Mouse (Mus musculus): ENCODE measurements around the gene Fry.

Gene Fry

GRCm38 (mm10) chr5:150173869-150174268 lies 55.4 kb downstream of the Fry start:
- no peak for DNase-seq (ENCODE audit: low spot score)

- no peak for DNase-seq (ENCODE audit: low spot score)
Measured at GRCm38 (mm10) chr5:150174950-150175349, 56.5 kb downstream of the Fry start.

DNA sequence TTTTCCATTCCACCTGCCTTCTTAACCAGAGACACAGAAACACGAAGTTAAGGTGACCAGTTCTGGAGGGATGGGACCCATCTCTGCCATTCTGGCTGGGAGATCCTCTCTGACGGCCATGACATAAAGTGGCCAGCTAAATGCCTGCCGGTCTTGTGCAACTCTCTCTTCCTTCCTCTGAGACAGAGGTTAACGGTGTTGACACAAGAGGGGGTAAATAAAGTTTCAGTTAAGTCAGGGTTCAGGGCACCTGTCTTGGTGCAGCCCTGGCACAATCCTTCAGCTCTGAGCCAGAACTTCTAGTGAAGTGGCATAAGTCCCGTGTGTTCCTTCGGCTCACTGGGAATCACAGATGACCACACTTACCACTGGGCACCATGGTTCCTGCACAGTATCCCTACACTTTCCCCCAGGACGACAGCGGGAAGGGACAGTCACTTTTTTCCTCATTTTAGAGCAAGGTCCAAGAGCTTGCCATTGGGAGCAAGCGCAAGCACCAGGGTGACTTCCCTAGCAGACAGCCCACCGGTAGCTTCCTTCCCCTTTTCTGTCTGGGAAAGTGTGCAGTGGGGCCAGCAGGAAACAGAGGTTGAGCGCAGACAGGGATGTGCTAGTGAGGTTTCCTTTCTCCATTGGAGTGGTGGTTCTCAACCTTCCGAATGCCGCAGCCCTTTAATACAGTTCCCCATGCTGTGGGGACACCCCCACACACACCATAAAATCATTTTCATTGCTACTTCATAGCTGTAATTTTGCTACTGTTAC lies 58.0 kb downstream of the Fry start:
- no peak for DNase-seq (ENCODE audit: low spot score)

DNA sequence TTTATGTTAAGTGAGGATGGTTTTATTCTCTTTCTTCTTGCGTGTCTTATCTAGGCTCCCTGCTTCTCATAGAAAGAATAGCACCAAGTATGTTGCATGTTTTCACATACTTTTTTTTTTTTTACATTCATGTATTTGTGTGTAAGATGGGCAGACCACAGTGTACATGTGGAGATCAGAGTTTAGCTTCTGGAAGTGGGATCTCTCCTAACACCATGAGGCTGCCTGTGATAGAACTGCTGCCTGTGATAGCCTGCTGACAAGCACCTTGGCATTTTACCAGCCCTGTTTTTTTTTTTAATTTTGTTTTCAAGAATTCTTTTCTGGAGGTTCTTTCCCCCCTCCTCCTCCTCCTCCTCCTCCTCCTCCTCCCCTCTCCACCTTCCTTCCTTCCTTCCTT lies 59.3 kb downstream of the Fry start:
- no peak for DNase-seq (ENCODE audit: low spot score)

- DNase-seq (ENCODE audit: low spot score) = no peak
Measured at GRCm38 (mm10) chr5:150178194-150178801, 59.9 kb downstream of the Fry start.

GRCm38 (mm10) chr5:150180985-150181607 lies 62.7 kb downstream of the Fry start:
- DNase-seq (ENCODE audit: low spot score) = no peak

GRCm38 (mm10) chr5:150184959-150185358 lies 66.5 kb downstream of the Fry start:
- DNase-seq (ENCODE audit: low spot score) = no peak

DNA sequence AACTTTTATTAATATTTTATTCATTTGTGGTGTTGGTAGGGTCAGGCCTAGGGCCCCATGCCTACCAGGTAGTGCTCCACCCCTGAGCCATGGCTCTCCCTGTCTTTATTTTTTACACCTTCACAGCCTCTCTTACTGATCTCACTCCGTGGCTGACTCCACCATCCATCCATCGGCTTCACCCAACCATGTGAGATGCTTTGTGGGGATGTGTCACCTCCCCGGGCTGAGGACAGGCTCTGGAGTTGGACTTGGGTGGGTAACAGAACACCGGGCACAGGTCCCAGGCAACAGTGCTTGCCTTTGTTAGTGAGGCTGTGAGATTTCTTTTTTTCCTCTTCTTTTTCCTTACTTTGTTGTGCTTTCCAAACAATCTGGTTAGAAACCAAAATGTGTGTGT lies 67.7 kb downstream of the Fry start:
- no peak for DNase-seq (ENCODE audit: low spot score)

DNA sequence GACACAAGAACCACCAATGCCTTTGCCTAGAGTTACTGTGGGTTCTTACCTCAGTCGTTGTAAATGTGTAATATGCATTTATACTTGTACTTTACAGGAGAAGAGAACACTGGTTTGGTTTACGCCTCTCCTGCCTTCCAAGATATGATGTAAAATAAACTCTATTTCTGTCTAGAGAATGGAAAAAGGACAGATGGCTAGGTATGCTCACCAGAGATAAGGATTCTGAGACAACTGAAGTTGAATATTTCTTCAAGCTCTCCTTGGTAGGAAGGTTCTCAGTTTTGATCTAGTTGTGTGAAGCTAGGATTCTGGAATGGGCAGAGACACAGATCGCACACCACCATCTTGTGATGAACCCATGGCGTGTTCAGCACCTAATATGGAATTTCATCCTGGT lies 68.2 kb downstream of the Fry start:
- no peak for DNase-seq (ENCODE audit: low spot score)

DNA sequence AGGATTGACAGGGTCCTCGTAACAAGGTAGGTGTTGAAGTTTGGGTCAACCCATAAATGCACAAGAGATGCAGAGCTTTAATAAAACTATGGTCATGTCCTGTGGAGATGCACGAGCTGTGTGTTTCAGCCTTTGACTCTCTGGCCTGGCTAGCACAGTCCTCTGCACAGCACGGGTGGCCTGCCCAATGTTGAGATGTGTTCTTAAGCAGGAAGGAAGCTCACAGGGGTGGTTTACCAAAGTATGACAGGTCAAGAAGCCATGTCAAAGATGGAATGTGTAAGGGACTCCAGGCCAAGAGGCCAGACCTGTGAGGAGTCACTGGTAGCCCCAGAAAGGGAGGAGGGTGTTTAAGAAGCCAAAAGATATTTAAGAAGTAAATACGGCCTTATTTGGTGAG lies 69.6 kb downstream of the Fry start:
- no peak for DNase-seq (ENCODE audit: low spot score)

GRCm38 (mm10) chr5:150190454-150191358 lies 72.3 kb downstream of the Fry start:
- no peak for DNase-seq (ENCODE audit: low spot score)

- DNase-seq (ENCODE audit: low spot score) = peak; percentile 53
Measured at GRCm38 (mm10) chr5:150195514-150196210, 77.2 kb downstream of the Fry start.

GRCm38 (mm10) chr5:150196211-150196585 lies 77.8 kb downstream of the Fry start:
- DNase-seq (ENCODE audit: low spot score) = no peak

DNA sequence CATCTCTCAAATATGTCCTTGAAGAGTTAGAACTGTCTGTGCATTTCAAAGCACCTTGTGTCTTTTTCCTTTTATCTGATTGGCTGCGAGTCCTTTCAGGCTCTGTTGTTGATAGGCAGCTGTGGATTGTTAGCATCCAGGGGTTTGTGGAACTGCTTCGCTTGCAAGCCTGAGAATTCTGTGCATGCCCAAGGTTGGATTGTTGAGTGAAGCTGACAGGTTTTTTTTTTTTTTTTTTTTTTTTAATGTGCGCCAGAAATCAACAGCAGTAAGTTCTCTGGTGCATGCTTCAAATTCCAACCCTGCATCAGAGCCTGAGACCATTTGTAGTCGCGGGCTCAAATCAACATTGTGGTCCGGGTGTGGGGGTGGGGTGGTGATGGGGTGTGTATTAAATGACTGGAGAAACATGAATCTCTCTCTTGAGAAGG lies 78.5 kb downstream of the Fry start:
- DNase-seq (ENCODE audit: low spot score) = no peak

GRCm38 (mm10) chr5:150206749-150207148 lies 88.3 kb downstream of the Fry start:
- DNase-seq (ENCODE audit: low spot score) = no peak

- no peak for DNase-seq (ENCODE audit: low spot score)
Measured at GRCm38 (mm10) chr5:150207596-150207995, 89.2 kb downstream of the Fry start.

- no peak for DNase-seq (ENCODE audit: low spot score)
Measured at GRCm38 (mm10) chr5:150208009-150208408, 89.6 kb downstream of the Fry start.

DNA sequence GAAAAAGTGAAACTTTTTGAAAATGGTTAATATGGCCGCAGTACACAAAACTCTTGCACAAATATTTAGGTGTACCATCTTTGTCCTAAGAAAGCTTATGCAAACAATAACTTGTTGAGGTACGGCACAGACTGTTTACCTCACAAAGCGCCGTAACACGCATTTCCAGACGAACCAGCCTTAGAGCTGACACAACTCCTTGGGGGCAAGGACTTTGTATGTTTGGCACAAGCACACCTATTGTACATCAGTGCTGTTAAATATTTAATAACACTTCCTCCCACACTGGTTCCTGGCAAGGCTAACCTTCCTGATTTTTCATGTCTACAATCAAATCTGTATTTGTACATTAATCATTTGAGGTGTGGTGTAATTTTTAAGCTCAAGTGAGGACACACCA lies 95.6 kb downstream of the Fry start:
- no peak for DNase-seq (ENCODE audit: low spot score)

DNA sequence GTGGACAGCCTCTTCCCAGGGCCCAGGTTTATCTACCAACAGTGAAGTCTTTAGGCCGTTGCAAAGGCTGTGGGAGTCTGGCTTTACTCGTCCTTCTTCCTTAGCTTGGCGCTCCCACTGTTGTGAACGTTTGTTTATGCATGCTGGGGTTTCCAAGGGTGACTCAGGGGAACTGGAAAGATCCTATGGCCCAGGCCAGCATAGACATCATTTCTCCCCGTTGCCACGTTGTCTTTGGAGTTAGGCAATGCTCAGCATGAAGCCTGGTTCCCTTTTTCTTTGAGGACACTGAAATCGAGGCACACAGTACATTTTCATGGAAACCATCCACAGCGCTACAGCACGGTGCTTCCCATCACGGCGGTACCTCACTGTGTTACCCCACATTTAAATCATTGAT lies 97.6 kb downstream of the Fry start:
- no peak for DNase-seq (ENCODE audit: low spot score)

DNA sequence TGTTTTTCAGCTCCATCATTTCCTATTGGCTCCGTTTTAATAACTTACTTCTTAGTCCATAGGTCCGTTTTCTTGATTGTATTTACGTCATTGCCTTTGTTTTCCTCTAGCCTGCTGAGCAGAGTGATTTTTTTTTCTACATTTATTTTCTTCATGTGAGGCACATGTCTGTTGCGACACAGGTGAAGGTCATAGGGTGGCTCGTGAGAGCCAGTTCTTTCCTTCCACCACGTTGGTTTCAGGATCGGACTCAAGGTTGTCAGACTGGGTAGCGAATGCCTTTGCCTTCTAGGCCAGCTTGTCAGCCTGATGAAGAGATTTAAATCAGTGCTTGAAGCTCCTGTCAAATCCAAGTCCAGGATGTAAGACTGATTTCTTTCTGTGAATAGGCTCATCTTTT lies 101.0 kb downstream of the Fry start:
- no peak for DNase-seq (ENCODE audit: low spot score)

- DNase-seq (ENCODE audit: low spot score) = no peak
Measured at GRCm38 (mm10) chr5:150220333-150220732, 101.9 kb downstream of the Fry start.

DNA sequence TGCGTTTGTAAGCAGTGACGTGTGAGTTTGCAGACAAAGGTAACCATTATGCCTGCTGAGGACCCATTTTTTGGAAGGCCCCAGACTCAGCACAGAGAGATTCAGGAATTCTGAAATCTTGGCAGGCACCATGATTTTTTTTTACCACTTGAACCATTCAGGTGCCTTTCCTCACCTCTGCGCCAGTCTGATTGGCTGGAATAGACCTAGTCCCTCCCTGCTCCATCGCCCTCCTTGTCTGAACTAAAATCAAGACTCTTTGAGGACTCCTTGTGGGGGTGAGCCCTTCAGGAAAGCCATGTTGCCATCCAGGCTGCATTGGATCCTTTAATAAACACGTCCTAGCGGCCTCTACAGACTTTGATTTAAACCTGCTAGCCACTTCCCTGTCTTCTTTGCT lies 103.4 kb downstream of the Fry start:
- DNase-seq (ENCODE audit: low spot score) = peak; percentile 41

All from MN1 (cell line).